Mouse (Mus musculus) heart, embryonic 14.5 days (tissue): ENCODE measurements at regions not wholly inside any gene's neighbourhood (a gene's known extent, or its start where the extent isn't known, plus 50 kb on each side); places are given as distances from the start of the nearest gene placed in this dataset.

Source experiments
- ATAC-seq: fragments of 200-750 bp; cut with Nextera tagmentation; 2 replicates; pipeline ENCODE4 v1.8.0; 2017; ENCODE audit warnings: low read depth, moderate TSS enrichment; ENCODE audit not compliant: insufficient number of reproducible peaks, insufficient read depth, low FRiP score
- H3K27ac ChIP-seq, 2 experiments: fragments of 200-500 bp in 1 of 2; fragments of 300-500 bp in 1 of 2; sonication (generic) in 1 of 2; replicated peaks in 1 of 2; 2 replicates each; pipeline ENCODE4 v1.5.1; 2012 to 2014; ENCODE audit warnings: low read depth in 2 of 2, low read length in 2 of 2, control low read depth in 1 of 2, mild to moderate bottlenecking in 1 of 2, mixed read lengths in 1 of 2; ENCODE audit not compliant: control insufficient read depth in 1 of 2, insufficient read depth in 1 of 2
- H3K27me3 ChIP-seq: fragments of 300-500 bp; sonication (generic); 2 replicates; pipeline ENCODE4 v1.6.1; 2014; ENCODE audit warnings: mild to moderate bottlenecking, low read length, control low read depth; ENCODE audit not compliant: control insufficient read depth, insufficient read depth
- H3K36me3 ChIP-seq: fragments of 300-500 bp; sonication (generic); 2 replicates; pipeline ENCODE4 v1.6.1; 2014; ENCODE audit warnings: mild to moderate bottlenecking, control low read depth, low read length, mixed read lengths; ENCODE audit not compliant: control insufficient read depth, insufficient read depth
- H3K4me1 ChIP-seq, 2 experiments: fragments of 200-500 bp in 1 of 2; fragments of 300-500 bp in 1 of 2; sonication (generic) in 1 of 2; 2 replicates each; pipeline ENCODE4 v1.6.1; 2012 to 2014; ENCODE audit warnings: low read length in 2 of 2, control low read depth in 1 of 2, mixed read lengths in 1 of 2; ENCODE audit not compliant: control insufficient read depth in 2 of 2, insufficient read depth in 2 of 2
- H3K4me2 ChIP-seq: fragments of 300-500 bp; sonication (generic); 2 replicates; pipeline ENCODE4 v1.6.1; 2014; ENCODE audit warnings: mild to moderate bottlenecking, low read length
- H3K4me3 ChIP-seq, 2 experiments: fragments of 200-500 bp in 1 of 2; fragments of 300-500 bp in 1 of 2; sonication (generic) in 1 of 2; 2 replicates each; pipeline ENCODE4 v1.5.1; 2012 to 2014; ENCODE audit warnings: low read length in 2 of 2, mild to moderate bottlenecking in 2 of 2, control low read depth in 1 of 2, low read depth in 1 of 2, moderate library complexity in 1 of 2; ENCODE audit not compliant: control insufficient read depth in 1 of 2, insufficient read depth in 1 of 2
- H3K9ac ChIP-seq: fragments of 300-500 bp; sonication (generic); 2 replicates; pipeline ENCODE4 v1.6.1; 2014; ENCODE audit warnings: mild to moderate bottlenecking, low read length
- H3K9me3 ChIP-seq: fragments of 300-500 bp; sonication (generic); 2 replicates; pipeline ENCODE4 v1.6.1; 2016; ENCODE audit warnings: low read length, control low read depth; ENCODE audit not compliant: control insufficient read depth
- WGBS: fragments of 180-500 bp; shearing (Covaris S2); extraction: QIAGEN DNeasy Blood & Tissue Kit; methylation state at CpG from one replicate; pipeline ENCODE4 v1.1.7; 2014; 5-methylcytosine and 5-hydroxymethylcytosine counted together

GRCm38 (mm10) chr10:56453578-56454069 lies 76.5 kb downstream of the Gja1 start:
- WGBS, result 89% methylated on average over 4 of the region's 4 CpGs
- Histone ChIP-seq H3K36me3 (no peaks in the 10 kb centered on the region), H3K27ac (no peak overlapping the region), H3K27me3 (no peaks in the 10 kb centered on the region), H3K9ac (no peak overlapping the region), H3K9me3 (no peaks in the 10 kb centered on the region), H3K4me2 (no peak overlapping the region), H3K4me3 (no peak overlapping the region), H3K4me1 (no peaks in the 10 kb centered on the region)
- no peak; the same call in 1 of the 2 replicates for ATAC-seq

- ATAC-seq, result no peak
- H3K27ac ChIP-seq, result no peak overlapping the region
- H3K4me2 ChIP-seq, result no peak overlapping the region
- peaks cover 4% of the 10 kb centered on the region; the same call in 1 of the 2 replicates for H3K9me3 ChIP-seq
- 77% methylated on average over 2 of the region's 2 CpGs for WGBS
- no peak overlapping the region for H3K4me3 ChIP-seq
- no peaks in the 10 kb centered on the region for H3K36me3 ChIP-seq
- no peak overlapping the region for H3K9ac ChIP-seq
- no peaks in the 10 kb centered on the region for H3K4me1 ChIP-seq
- no peaks in the 10 kb centered on the region for H3K27me3 ChIP-seq
Observed at GRCm38 (mm10) chr10:56455867-56456468, 78.8 kb downstream of the Gja1 start.

- H3K9me3 ChIP-seq, result no peaks in the 10 kb centered on the region
- H3K36me3 ChIP-seq, result no peaks in the 10 kb centered on the region
- H3K27ac ChIP-seq, result peak overlapping the region; percentile 72
- peaks cover 3 to 5% of the 10 kb centered on the region in 2 experiments; a peak in 3 of 4 replicates for H3K4me1 ChIP-seq
- H3K9ac ChIP-seq, result peak overlapping the region; percentile 25
- ATAC-seq, result no peak
- H3K4me2 ChIP-seq, result peak overlapping the region; percentile 59
- peak overlapping the region in 1 of 2 experiments; percentile 27; a peak in 2 of 4 replicates for H3K4me3 ChIP-seq
- no peaks in the 10 kb centered on the region for H3K27me3 ChIP-seq
- 12% methylated on average over 6 of the region's 6 CpGs for WGBS
Observed at GRCm38 (mm10) chr10:56468537-56468936, 91.4 kb downstream of the Gja1 start.

GRCm38 (mm10) chr10:56468993-56469712 lies 92.0 kb downstream of the Gja1 start:
- WGBS, result 25% methylated on average over 15 of the region's 15 CpGs
- peak overlapping the region; percentile 25 for H3K9ac ChIP-seq
- H3K27me3 ChIP-seq, result no peaks in the 10 kb centered on the region
- peak overlapping the region; percentile 72 for H3K27ac ChIP-seq
- no peaks in the 10 kb centered on the region for H3K36me3 ChIP-seq
- 0 out of 2 replicates have a peak, but pooled peaks have one; percentile 35 for ATAC-seq
- no peaks in the 10 kb centered on the region for H3K9me3 ChIP-seq
- peak overlapping the region; percentile 27 to 33 for H3K4me3 ChIP-seq
- peaks cover 3 to 5% of the 10 kb centered on the region in 2 experiments; a peak in 3 of 4 replicates for H3K4me1 ChIP-seq
- H3K4me2 ChIP-seq, result peak overlapping the region; percentile 59

- no peak overlapping the region for H3K27ac ChIP-seq
- H3K9ac ChIP-seq, result no peak overlapping the region
- WGBS, result 64% methylated on average over 3 of the region's 3 CpGs
Observed at GRCm38 (mm10) chr10:56469895-56470294, 92.8 kb downstream of the Gja1 start.

GRCm38 (mm10) chr10:56474951-56475350 lies 97.8 kb downstream of the Gja1 start:
- no peak overlapping the region for H3K27ac ChIP-seq
- H3K9ac ChIP-seq, result no peak overlapping the region
- WGBS, result 68% methylated on average over 6 of the region's 6 CpGs
- ATAC-seq, result no peak
- H3K36me3 ChIP-seq, result no peaks in the 10 kb centered on the region
- no peak overlapping the region for H3K4me3 ChIP-seq
- no peaks in the 10 kb centered on the region for H3K27me3 ChIP-seq
- no peak overlapping the region for H3K4me2 ChIP-seq
- H3K9me3 ChIP-seq, result no peaks in the 10 kb centered on the region
- H3K4me1 ChIP-seq, result no peaks in the 10 kb centered on the region

More at GRCm38 (mm10) chr10:56469895-56470294, 92.8 kb downstream of the Gja1 start:
- peaks cover 3 to 5% of the 10 kb centered on the region in 2 experiments; a peak in 3 of 4 replicates for H3K4me1 ChIP-seq
- no peak overlapping the region for H3K4me2 ChIP-seq
- H3K36me3 ChIP-seq, result no peaks in the 10 kb centered on the region
- no peaks in the 10 kb centered on the region for H3K9me3 ChIP-seq
- H3K27me3 ChIP-seq, result no peaks in the 10 kb centered on the region
- no peak overlapping the region for H3K4me3 ChIP-seq
- ATAC-seq, result no peak

GRCm38 (mm10) chr10:56482156-56482716 lies 105.1 kb downstream of the Gja1 start:
- 73% methylated on average over 9 of the region's 9 CpGs for WGBS
- Histone ChIP-seq H3K9me3 (no peaks in the 10 kb centered on the region), H3K27me3 (no peaks in the 10 kb centered on the region), H3K4me1 (peaks cover 0 to 2% of the 10 kb centered on the region in 2 experiments; a peak in 3 of 4 replicates), H3K27ac (no peak overlapping the region), H3K9ac (no peak overlapping the region), H3K4me2 (no peak overlapping the region), H3K4me3 (no peak overlapping the region), H3K36me3 (no peaks in the 10 kb centered on the region)
- no peak for ATAC-seq
